Mouse (Mus musculus) stomach, postnatal 0 days (tissue): Measurements from ENCODE around the gene Bcar3. TPM values are rescaled to one million over a fixed set of nuclear protein-coding genes. Genes with fewer than 3 reads are reported as not detected.

Experiments
- ATAC-seq: fragments of 200-750 bp; cut with Nextera tagmentation; 2 replicates; pipeline ENCODE4 v1.8.0; 2017; ENCODE audit not compliant: low FRiP score, low TSS enrichment
- DNase-seq: peaks from one replicate; pipeline ENCODE4 v3.0.0-alpha.2; 2016; ENCODE audit warnings: low spot score
- H3K27ac ChIP-seq: fragments of 300-500 bp; sonication (generic); replicated peaks from 2 replicates; pipeline ENCODE4 v1.5.1; 2014; ENCODE audit warnings: mild to moderate bottlenecking, control low read depth
- H3K27me3 ChIP-seq: fragments of 300-500 bp; sonication (generic); 2 replicates; pipeline ENCODE4 v1.6.1; 2014; ENCODE audit warnings: low read length; ENCODE audit not compliant: control insufficient read depth, insufficient read depth
- H3K36me3 ChIP-seq: fragments of 300-500 bp; sonication (generic); 2 replicates; pipeline ENCODE4 v1.6.1; 2014; ENCODE audit warnings: low read length, mixed read lengths; ENCODE audit not compliant: control insufficient read depth, insufficient read depth
- H3K4me1 ChIP-seq: fragments of 300-500 bp; sonication (generic); replicated peaks from 2 replicates; pipeline ENCODE4 v1.6.1; 2014; ENCODE audit warnings: antibody characterized with exemption; ENCODE audit not compliant: control insufficient read depth, insufficient read depth
- H3K4me2 ChIP-seq: fragments of 300-500 bp; sonication (generic); replicated peaks from 2 replicates; pipeline ENCODE4 v1.6.1; 2014; ENCODE audit warnings: low read depth, mild to moderate bottlenecking, control low read depth, moderate library complexity
- H3K4me3 ChIP-seq: fragments of 300-500 bp; sonication (generic); 2 replicates; pipeline ENCODE4 v1.5.1; 2014; ENCODE audit warnings: low read depth, low read length, control low read depth
- H3K9ac ChIP-seq: fragments of 300-500 bp; sonication (generic); 2 replicates; pipeline ENCODE4 v1.6.1; 2014; ENCODE audit warnings: mild to moderate bottlenecking, low read length, control low read depth, mixed read lengths
- H3K9me3 ChIP-seq: fragments of 300-500 bp; sonication (generic); 2 replicates; pipeline ENCODE4 v1.6.1; 2016; ENCODE audit warnings: low read length; ENCODE audit not compliant: control insufficient read depth
- CTCF ChIP-seq: IDR thresholded peaks from 2 replicates; pipeline ENCODE4 v1.5.1; 2016; ENCODE audit warnings: antibody characterized with exemption, low read depth, mild to moderate bottlenecking, moderate library complexity
- EP300 ChIP-seq: optimal IDR thresholded peaks from 2 replicates; pipeline ENCODE3; 2016; ENCODE audit warnings: antibody characterized with exemption
- WGBS: fragments of 180-500 bp; shearing (Covaris S2); extraction: QIAGEN DNeasy Blood & Tissue Kit; methylation state at CpG from one replicate; pipeline ENCODE4 v1.1.7; 2014; 5-methylcytosine and 5-hydroxymethylcytosine counted together
- polyA plus RNA-seq: library from polyadenylated mRNA; unstranded; fragments of >200 nt; fragmentation: Nextera tagmentation; extraction: Ambion mirVana; gene quantifications from 2 replicates; pipeline ENCODE4 v1.2.1, GENCODE M21; 2015

The Bcar3 gene
- polyA plus RNA-seq, 1 experiment from 2014 or later: 12.6 TPM

- H3K4me2 ChIP-seq: no peak overlapping the region
- no peak overlapping the region for H3K27ac ChIP-seq
- DNase-seq (no peak), ATAC-seq (no peak)
- no peaks in the 10 kb centered on the region for H3K36me3 ChIP-seq
- TF ChIP-seq CTCF (no peak), EP300 (no peak)
- H3K9ac ChIP-seq: no peak overlapping the region
- WGBS: 62% methylated on average over 8 of the region's 8 CpGs
- H3K27me3 ChIP-seq: no peaks in the 10 kb centered on the region
- H3K4me3 ChIP-seq: no peak overlapping the region
- no peaks in the 10 kb centered on the region for H3K9me3 ChIP-seq
- H3K4me1 ChIP-seq: 0 out of 2 replicates have a peak, but pooled peaks cover 3% of the 10 kb centered on the region
Observed at GRCm38 (mm10) chr3:122460848-122461511, 167.0 kb downstream of the Bcar3 start.

- H3K9me3 ChIP-seq: no peaks in the 10 kb centered on the region
- H3K27me3 ChIP-seq: no peaks in the 10 kb centered on the region
- ATAC-seq (no peak), DNase-seq (no peak)
- no peak for TF ChIP-seq CTCF
- no peak for TF ChIP-seq EP300
- no peak overlapping the region for H3K4me2 ChIP-seq
- no peak overlapping the region for H3K9ac ChIP-seq
- H3K36me3 ChIP-seq: no peaks in the 10 kb centered on the region
- 0 out of 2 replicates have a peak, but pooled peaks cover 3% of the 10 kb centered on the region for H3K4me1 ChIP-seq
- 70% methylated on average over 11 of the region's 11 CpGs for WGBS
- H3K4me3 ChIP-seq: no peak overlapping the region
- no peak overlapping the region for H3K27ac ChIP-seq
Observed at GRCm38 (mm10) chr3:122461512-122461881, 167.6 kb downstream of the Bcar3 start.

- 0 out of 2 replicates have a peak, but pooled peaks cover 3% of the 10 kb centered on the region for H3K4me1 ChIP-seq
- DNase-seq (peak; percentile 58), ATAC-seq (no peak)
- H3K9ac ChIP-seq: no peak overlapping the region
- no peak overlapping the region for H3K4me2 ChIP-seq
- TF ChIP-seq EP300 (no peak), CTCF (peak; percentile 38)
- no peaks in the 10 kb centered on the region for H3K9me3 ChIP-seq
- no peak overlapping the region for H3K4me3 ChIP-seq
- H3K36me3 ChIP-seq: no peaks in the 10 kb centered on the region
- no peak overlapping the region for H3K27ac ChIP-seq
- 57% methylated on average over 18 of the region's 18 CpGs for WGBS
- no peaks in the 10 kb centered on the region for H3K27me3 ChIP-seq
Observed at GRCm38 (mm10) chr3:122461932-122462871, 168.3 kb downstream of the Bcar3 start.

- DNase-seq (peak; percentile 22), ATAC-seq (peak; percentile 31; the same call in 1 of the 2 replicates)
- Histone ChIP-seq H3K27me3 (no peaks in the 10 kb centered on the region), H3K9ac (no peak overlapping the region), H3K4me3 (no peak overlapping the region), H3K27ac (no peak overlapping the region), H3K4me2 (no peak overlapping the region), H3K36me3 (no peaks in the 10 kb centered on the region), H3K9me3 (no peaks in the 10 kb centered on the region), H3K4me1 (0 out of 2 replicates have a peak, but pooled peaks cover 3% of the 10 kb centered on the region)
- 81% methylated on average over 9 of the region's 9 CpGs for WGBS
- TF ChIP-seq EP300 (no peak), CTCF (no peak)
Observed at GRCm38 (mm10) chr3:122463166-122463565, 169.2 kb downstream of the Bcar3 start.

GRCm38 (mm10) chr3:122466100-122466730 is 172.3 kb downstream of the Bcar3 start:
- Histone ChIP-seq H3K4me3 (no peak overlapping the region), H3K4me2 (no peak overlapping the region), H3K36me3 (no peaks in the 10 kb centered on the region), H3K4me1 (0 out of 2 replicates have a peak, but pooled peaks cover 3% of the 10 kb centered on the region), H3K27ac (0 out of 2 replicates have a peak overlapping the region, but pooled peaks have one; percentile 13), H3K27me3 (no peaks in the 10 kb centered on the region), H3K9me3 (no peaks in the 10 kb centered on the region), H3K9ac (no peak overlapping the region)
- ATAC-seq (peak; percentile 46), DNase-seq (peak; percentile 62)
- WGBS: 30% methylated on average over 9 of the region's 9 CpGs
- TF ChIP-seq EP300 (no peak), CTCF (peak; percentile 96)
